Mouse (Mus musculus) liver, postnatal 0 days (tissue): Measurements from ENCODE around the gene Sestd1.

Experiments used
- CTCF ChIP-seq: sonication (generic); IDR thresholded peaks from 2 replicates; pipeline ENCODE4 v1.5.1; 2016; ENCODE audit warnings: antibody characterized with exemption, low read depth
- EP300 ChIP-seq: IDR thresholded peaks from 2 replicates; pipeline ENCODE4 v1.6.1; 2016; ENCODE audit warnings: antibody characterized with exemption, low read depth, mild to moderate bottlenecking

- TF ChIP-seq CTCF = no peak
- no peak for TF ChIP-seq EP300
Measured at GRCm38 (mm10) chr2:77206951-77207350, 73.4 kb downstream of the Sestd1 start.
